Mouse (Mus musculus): ENCODE measurements at regions not wholly inside any gene's neighbourhood (a gene's known extent, or its start where the extent isn't known, plus 50 kb on each side); places are given as distances from the start of the nearest gene placed in this dataset.

DNA sequence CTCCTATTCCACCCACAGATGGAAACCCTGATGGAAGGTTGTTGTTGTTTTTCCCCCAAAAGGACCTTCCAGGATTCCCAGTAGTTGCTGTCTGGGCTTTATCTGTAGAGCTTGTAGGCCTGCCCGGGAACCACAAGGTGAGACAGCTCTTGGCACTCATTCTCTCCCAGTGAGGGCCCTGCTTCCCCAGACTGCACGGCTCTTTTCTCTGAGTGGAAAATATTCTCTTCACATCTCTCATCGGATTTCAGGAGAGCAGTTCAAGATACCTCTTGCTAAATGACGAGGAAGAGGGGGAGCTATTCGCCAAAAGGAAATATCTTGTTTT lies 140.0 kb upstream of the Ank start:
- H3K9ac ChIP-seq (replicated peaks; ENCODE audit: low read depth, low read length) = no peak overlapping the region
- H3K4me1 ChIP-seq (ENCODE audit: control insufficient read depth, insufficient read depth, low read length) = no peaks in the 10 kb centered on the region
- no peak for ATAC-seq (ENCODE audit: low read depth)
- H3K4me2 ChIP-seq (ENCODE audit: low read depth, low read length) = no peak overlapping the region
- no peaks in the 10 kb centered on the region for H3K36me3 ChIP-seq (ENCODE audit: control insufficient read depth, insufficient read depth, low read length)
- WGBS = 80% methylated on average over 5 of the region's 5 CpGs
- H3K9me3 ChIP-seq (ENCODE audit: control insufficient read depth, low read length) = no peaks in the 10 kb centered on the region
- no peak overlapping the region for H3K4me3 ChIP-seq (ENCODE audit: low read depth, low read length)
- H3K27me3 ChIP-seq (ENCODE audit: control insufficient read depth, insufficient read depth, low read length) = no peaks in the 10 kb centered on the region
- H3K27ac ChIP-seq (ENCODE audit: low read depth, low read length) = no peak overlapping the region

DNA sequence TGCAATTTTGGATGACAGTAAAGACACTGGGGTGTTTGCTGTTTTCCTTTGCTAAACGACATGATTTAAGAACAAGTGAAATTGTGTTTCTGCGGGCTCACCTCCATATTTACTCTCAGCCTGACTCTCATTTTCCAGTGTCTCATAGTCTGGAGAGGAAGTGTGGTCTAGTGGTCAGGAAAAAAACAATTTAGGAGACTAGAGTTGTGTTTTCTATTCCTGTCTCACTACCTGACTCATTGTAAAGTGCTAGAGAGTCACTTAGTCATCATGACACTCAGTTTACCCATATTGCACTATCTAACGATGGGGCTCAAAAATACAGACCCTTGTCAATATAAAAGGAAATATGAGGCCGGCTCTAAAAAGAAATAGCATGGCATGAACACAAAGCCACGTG lies 138.7 kb upstream of the Ank start:
- Histone ChIP-seq H3K27ac (ENCODE audit: low read depth, low read length) (no peak overlapping the region), H3K27me3 (ENCODE audit: control insufficient read depth, insufficient read depth, low read length) (no peaks in the 10 kb centered on the region), H3K4me3 (ENCODE audit: low read depth, low read length) (no peak overlapping the region), H3K4me1 (ENCODE audit: control insufficient read depth, insufficient read depth, low read length) (no peaks in the 10 kb centered on the region), H3K9me3 (ENCODE audit: control insufficient read depth, low read length) (no peaks in the 10 kb centered on the region), H3K4me2 (ENCODE audit: low read depth, low read length) (no peak overlapping the region), H3K9ac (replicated peaks; ENCODE audit: low read depth, low read length) (no peak overlapping the region), H3K36me3 (ENCODE audit: control insufficient read depth, insufficient read depth, low read length) (no peaks in the 10 kb centered on the region)
- WGBS = 94% methylated on average over 5 of the region's 5 CpGs
- no peak for ATAC-seq (ENCODE audit: low read depth)

DNA sequence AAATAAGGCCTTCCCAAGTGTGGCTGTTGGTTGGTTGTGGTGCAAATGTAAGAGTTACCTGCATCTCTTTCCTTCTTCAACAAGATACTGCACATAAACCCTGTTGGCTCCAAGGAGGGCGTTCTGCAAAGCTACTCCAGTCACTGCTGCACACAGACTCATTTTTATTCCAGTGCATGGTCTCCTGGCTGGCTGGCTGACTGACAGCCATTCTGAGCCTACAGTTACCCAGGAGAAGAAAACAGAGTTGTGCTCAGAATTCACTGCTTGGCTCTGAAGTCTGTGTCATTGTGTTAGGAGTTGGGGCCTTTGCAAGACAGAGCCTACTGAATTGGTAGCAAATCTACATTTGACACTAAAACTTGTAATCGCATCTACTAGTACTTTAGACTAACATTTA lies 138.0 kb upstream of the Ank start:
- no peaks in the 10 kb centered on the region for H3K36me3 ChIP-seq (ENCODE audit: control insufficient read depth, insufficient read depth, low read length)
- no peaks in the 10 kb centered on the region for H3K4me1 ChIP-seq (ENCODE audit: control insufficient read depth, insufficient read depth, low read length)
- H3K4me3 ChIP-seq (ENCODE audit: low read depth, low read length) = no peak overlapping the region
- no peak for ATAC-seq (ENCODE audit: low read depth)
- H3K9me3 ChIP-seq (ENCODE audit: control insufficient read depth, low read length) = no peaks in the 10 kb centered on the region
- H3K27me3 ChIP-seq (ENCODE audit: control insufficient read depth, insufficient read depth, low read length) = no peaks in the 10 kb centered on the region
- H3K9ac ChIP-seq (replicated peaks; ENCODE audit: low read depth, low read length) = no peak overlapping the region
- 83% methylated on average over 2 of the region's 2 CpGs for WGBS
- H3K27ac ChIP-seq (ENCODE audit: low read depth, low read length) = no peak overlapping the region
- no peak overlapping the region for H3K4me2 ChIP-seq (ENCODE audit: low read depth, low read length)

DNA sequence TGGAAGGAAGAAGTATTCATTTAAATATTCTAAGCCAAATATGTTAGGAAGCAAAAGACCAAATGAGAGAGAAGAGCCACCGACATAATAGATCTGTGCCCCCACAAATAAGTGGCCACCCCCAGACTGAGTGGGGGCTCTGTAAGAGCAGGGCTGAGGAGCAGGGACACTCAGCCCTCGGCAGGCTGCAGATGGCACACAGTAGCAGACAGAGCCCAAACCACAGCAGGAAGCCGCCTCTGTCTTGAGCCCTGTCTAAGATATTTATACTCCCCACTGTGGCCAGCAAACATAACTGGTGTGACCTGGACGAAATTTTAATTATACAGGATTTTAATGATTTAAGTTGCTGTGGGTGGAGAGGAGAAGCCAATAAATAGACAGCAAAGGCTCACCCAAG lies 126.4 kb upstream of the Ank start:
- Histone ChIP-seq H3K9me3 (ENCODE audit: control insufficient read depth, low read length) (peaks cover 5% of the 10 kb centered on the region; the same call in 1 of the 2 replicates), H3K27ac (ENCODE audit: low read depth, low read length) (no peak overlapping the region), H3K4me3 (ENCODE audit: low read depth, low read length) (no peak overlapping the region), H3K4me2 (ENCODE audit: low read depth, low read length) (no peak overlapping the region), H3K9ac (replicated peaks; ENCODE audit: low read depth, low read length) (no peak overlapping the region), H3K27me3 (ENCODE audit: control insufficient read depth, insufficient read depth, low read length) (no peaks in the 10 kb centered on the region), H3K36me3 (ENCODE audit: control insufficient read depth, insufficient read depth, low read length) (no peaks in the 10 kb centered on the region), H3K4me1 (ENCODE audit: control insufficient read depth, insufficient read depth, low read length) (no peaks in the 10 kb centered on the region)
- no peak for ATAC-seq (ENCODE audit: low read depth)
- 68% methylated on average over 4 of the region's 4 CpGs for WGBS

DNA sequence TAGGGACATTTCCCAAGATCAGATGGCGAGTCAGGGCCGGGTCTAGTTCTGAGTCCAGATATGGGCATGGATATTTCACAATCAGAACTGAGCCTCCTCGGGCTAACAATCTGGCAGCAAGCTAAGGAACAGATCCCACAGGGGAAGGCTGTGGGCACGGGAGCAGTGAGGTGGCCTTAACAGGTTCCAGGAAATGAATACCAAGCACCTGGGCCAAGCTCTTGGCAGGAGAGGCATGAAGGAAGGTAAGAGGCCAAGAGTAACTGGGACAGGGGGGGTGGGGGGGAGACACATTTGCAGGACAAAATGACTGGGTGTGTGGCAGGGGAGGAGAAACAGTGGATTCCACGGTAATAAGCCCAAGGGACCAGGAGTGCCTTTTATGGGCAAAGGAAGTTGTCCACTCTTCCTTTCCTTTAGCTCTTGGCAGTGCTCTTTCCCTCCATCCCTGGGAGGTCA lies 124.9 kb upstream of the Ank start:
- no peak overlapping the region for H3K4me3 ChIP-seq (ENCODE audit: low read depth, low read length)
- no peak for ATAC-seq (ENCODE audit: low read depth)
- H3K36me3 ChIP-seq (ENCODE audit: control insufficient read depth, insufficient read depth, low read length) = no peaks in the 10 kb centered on the region
- 81% methylated on average over 5 of the region's 5 CpGs for WGBS
- no peak overlapping the region for H3K4me2 ChIP-seq (ENCODE audit: low read depth, low read length)
- no peak overlapping the region for H3K27ac ChIP-seq (ENCODE audit: low read depth, low read length)
- peaks cover 5% of the 10 kb centered on the region; the same call in 1 of the 2 replicates for H3K9me3 ChIP-seq (ENCODE audit: control insufficient read depth, low read length)
- H3K27me3 ChIP-seq (ENCODE audit: control insufficient read depth, insufficient read depth, low read length) = no peaks in the 10 kb centered on the region
- no peaks in the 10 kb centered on the region for H3K4me1 ChIP-seq (ENCODE audit: control insufficient read depth, insufficient read depth, low read length)
- H3K9ac ChIP-seq (replicated peaks; ENCODE audit: low read depth, low read length) = no peak overlapping the region

DNA sequence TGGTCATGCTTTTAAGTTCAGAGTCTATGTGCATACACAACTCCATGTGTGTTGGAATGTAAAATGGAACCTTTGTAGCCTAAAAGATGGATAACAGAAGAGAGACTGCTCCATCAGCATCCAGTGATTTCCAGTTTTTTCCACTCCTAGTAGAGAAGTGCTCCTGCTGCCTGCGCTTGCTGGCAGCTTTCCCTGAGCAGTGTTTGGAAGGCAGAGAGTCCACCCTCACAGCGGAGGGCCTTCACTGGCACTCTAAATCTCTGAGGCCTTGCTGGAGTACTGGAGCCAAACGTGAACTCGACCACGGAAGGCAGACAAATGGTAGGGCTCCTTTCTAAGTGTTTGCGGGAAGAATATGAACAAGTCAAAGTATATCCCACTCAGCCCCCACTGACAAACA lies 108.0 kb upstream of the Ank start:
- WGBS = 70% methylated on average over 6 of the region's 6 CpGs
- no peak for ATAC-seq (ENCODE audit: low read depth)
- Histone ChIP-seq H3K4me1 (ENCODE audit: control insufficient read depth, insufficient read depth, low read length) (no peaks in the 10 kb centered on the region), H3K9me3 (ENCODE audit: control insufficient read depth, low read length) (no peaks in the 10 kb centered on the region), H3K36me3 (ENCODE audit: control insufficient read depth, insufficient read depth, low read length) (no peaks in the 10 kb centered on the region), H3K27ac (ENCODE audit: low read depth, low read length) (no peak overlapping the region), H3K9ac (replicated peaks; ENCODE audit: low read depth, low read length) (no peak overlapping the region), H3K4me2 (ENCODE audit: low read depth, low read length) (no peak overlapping the region), H3K27me3 (ENCODE audit: control insufficient read depth, insufficient read depth, low read length) (no peaks in the 10 kb centered on the region), H3K4me3 (ENCODE audit: low read depth, low read length) (no peak overlapping the region)

DNA sequence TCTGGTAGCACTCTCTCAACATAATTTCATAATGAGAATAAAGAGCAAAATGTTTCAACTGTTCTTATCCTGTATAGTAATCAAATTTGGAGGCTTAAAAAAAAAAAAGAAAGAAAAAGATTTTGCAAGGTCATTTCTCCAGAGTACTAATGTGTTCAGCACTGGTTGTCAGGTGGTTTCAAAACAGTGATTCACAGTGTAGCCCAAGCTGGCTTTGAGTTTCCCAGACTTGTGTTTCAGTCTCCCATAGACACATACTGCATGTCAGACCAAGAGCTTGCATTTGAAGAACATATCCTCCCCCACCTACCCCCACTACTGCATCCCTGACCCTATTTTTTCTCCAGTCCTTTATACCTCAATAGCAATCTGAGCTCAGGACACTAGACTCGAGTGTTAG lies 107.2 kb upstream of the Ank start:
- Histone ChIP-seq H3K9me3 (ENCODE audit: control insufficient read depth, low read length) (no peaks in the 10 kb centered on the region), H3K4me3 (ENCODE audit: low read depth, low read length) (no peak overlapping the region), H3K27me3 (ENCODE audit: control insufficient read depth, insufficient read depth, low read length) (no peaks in the 10 kb centered on the region), H3K27ac (ENCODE audit: low read depth, low read length) (no peak overlapping the region), H3K36me3 (ENCODE audit: control insufficient read depth, insufficient read depth, low read length) (no peaks in the 10 kb centered on the region), H3K4me2 (ENCODE audit: low read depth, low read length) (no peak overlapping the region), H3K9ac (replicated peaks; ENCODE audit: low read depth, low read length) (no peak overlapping the region), H3K4me1 (ENCODE audit: control insufficient read depth, insufficient read depth, low read length) (no peaks in the 10 kb centered on the region)
- no peak for ATAC-seq (ENCODE audit: low read depth)
- 65% methylated on average over 1 of the region's 1 CpGs for WGBS

DNA sequence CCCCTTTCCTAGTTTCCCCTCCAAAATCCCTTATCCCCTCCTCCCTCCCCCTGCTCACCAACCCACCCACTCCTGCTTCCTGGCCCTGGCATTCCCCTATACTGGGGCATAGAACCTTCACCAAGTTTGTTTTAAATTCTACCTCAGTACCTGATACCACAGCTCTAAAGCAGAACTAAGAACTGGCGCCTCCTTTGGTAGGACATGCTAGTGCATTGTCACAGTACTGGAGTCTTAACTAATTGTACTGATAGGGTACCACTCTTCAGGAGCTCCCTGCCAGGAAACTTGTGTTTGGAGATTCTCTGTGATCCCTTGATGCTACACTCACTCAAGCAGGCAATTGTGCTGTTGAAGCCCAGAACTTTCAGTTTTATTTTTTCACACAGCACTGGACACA lies 92.0 kb upstream of the Ank start:
- Histone ChIP-seq H3K9me3 (ENCODE audit: control insufficient read depth, low read length) (no peaks in the 10 kb centered on the region), H3K4me3 (ENCODE audit: low read depth, low read length) (no peak overlapping the region), H3K36me3 (ENCODE audit: control insufficient read depth, insufficient read depth, low read length) (no peaks in the 10 kb centered on the region), H3K4me1 (ENCODE audit: control insufficient read depth, insufficient read depth, low read length) (no peaks in the 10 kb centered on the region), H3K27me3 (ENCODE audit: control insufficient read depth, insufficient read depth, low read length) (no peaks in the 10 kb centered on the region), H3K4me2 (ENCODE audit: low read depth, low read length) (no peak overlapping the region), H3K9ac (replicated peaks; ENCODE audit: low read depth, low read length) (no peak overlapping the region), H3K27ac (ENCODE audit: low read depth, low read length) (no peak overlapping the region)
- 75% methylated on average over 1 of the region's 1 CpGs for WGBS
- ATAC-seq (ENCODE audit: low read depth) = no peak

DNA sequence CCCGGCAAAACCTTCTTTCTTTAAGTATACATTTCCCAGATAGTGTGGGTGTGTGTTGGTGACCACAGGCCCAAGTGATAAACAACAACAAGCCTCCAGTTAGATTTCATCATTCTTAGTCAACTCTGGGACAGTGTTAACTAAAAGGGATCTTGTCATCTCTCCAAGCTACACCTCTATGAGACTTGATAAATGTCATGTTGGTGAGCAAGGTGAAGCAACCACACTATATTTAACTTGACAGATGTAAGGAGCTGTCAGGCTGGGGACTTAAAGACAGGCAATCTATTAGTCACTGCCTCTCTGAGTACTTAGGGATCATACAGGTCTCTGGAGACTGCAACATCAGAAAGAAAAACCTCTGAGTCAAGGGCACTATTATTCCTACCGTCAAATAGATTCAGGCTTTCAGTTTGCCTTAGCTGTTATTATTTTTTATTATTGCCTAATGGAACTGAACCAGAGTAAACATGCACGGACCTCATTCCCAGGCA lies 87.8 kb upstream of the Ank start:
- no peak for ATAC-seq (ENCODE audit: low read depth)
- Histone ChIP-seq H3K36me3 (ENCODE audit: control insufficient read depth, insufficient read depth, low read length) (no peaks in the 10 kb centered on the region), H3K4me1 (ENCODE audit: control insufficient read depth, insufficient read depth, low read length) (no peaks in the 10 kb centered on the region), H3K4me3 (ENCODE audit: low read depth, low read length) (no peak overlapping the region), H3K4me2 (ENCODE audit: low read depth, low read length) (no peak overlapping the region), H3K9ac (replicated peaks; ENCODE audit: low read depth, low read length) (no peak overlapping the region), H3K27ac (ENCODE audit: low read depth, low read length) (no peak overlapping the region), H3K9me3 (ENCODE audit: control insufficient read depth, low read length) (no peaks in the 10 kb centered on the region), H3K27me3 (ENCODE audit: control insufficient read depth, insufficient read depth, low read length) (no peaks in the 10 kb centered on the region)
- 83% methylated on average over 3 of the region's 3 CpGs for WGBS

DNA sequence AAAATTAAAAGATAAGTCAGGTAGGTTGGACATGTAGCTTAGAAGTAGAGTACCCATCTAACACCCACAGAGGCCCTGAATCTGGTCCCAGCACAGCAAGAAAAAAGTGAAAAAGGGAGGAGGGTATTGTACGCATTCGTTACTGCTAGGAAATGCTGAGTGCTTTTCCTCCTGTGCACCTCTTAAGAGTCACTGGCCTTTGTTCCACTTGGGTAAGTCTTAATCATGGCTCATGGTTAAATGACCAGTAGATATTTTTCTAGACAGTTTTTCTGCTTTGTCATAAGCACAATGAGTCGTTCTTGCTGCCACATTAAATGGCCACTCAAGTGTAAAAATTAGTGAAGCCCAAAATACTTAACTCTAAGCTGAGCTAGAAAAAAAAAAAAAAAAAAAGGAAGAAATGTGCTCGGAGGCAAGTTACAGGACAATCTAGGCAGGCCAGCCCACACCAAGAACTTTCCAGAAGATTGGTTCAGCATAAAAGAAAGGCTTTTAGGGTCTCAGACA lies 86.0 kb upstream of the Ank start:
- Histone ChIP-seq H3K4me3 (ENCODE audit: low read depth, low read length) (no peak overlapping the region), H3K9me3 (ENCODE audit: control insufficient read depth, low read length) (no peaks in the 10 kb centered on the region), H3K27ac (ENCODE audit: low read depth, low read length) (no peak overlapping the region), H3K36me3 (ENCODE audit: control insufficient read depth, insufficient read depth, low read length) (no peaks in the 10 kb centered on the region), H3K4me1 (ENCODE audit: control insufficient read depth, insufficient read depth, low read length) (no peaks in the 10 kb centered on the region), H3K9ac (replicated peaks; ENCODE audit: low read depth, low read length) (no peak overlapping the region), H3K4me2 (ENCODE audit: low read depth, low read length) (no peak overlapping the region), H3K27me3 (ENCODE audit: control insufficient read depth, insufficient read depth, low read length) (no peaks in the 10 kb centered on the region)
- 68% methylated on average over 4 of the region's 4 CpGs for WGBS
- no peak for ATAC-seq (ENCODE audit: low read depth)

Data from neural tube, embryonic 14.5 days (tissue).